Mouse (Mus musculus): ENCODE data around the gene Tecpr1.

GRCm38 (mm10) chr5:144206069-144206468, 17.3 kb downstream of the Tecpr1 start:
- TF ChIP-seq CTCF (IDR thresholded peaks at IDR 0.05; ENCODE audit: low read depth, low read length) = no peak
- no peak for TF ChIP-seq POLR2A (IDR thresholded peaks at IDR 0.05; ENCODE audit: extremely low read depth, insufficient read depth, low read length)

All from liver, adult 2 months (tissue).